Mouse (Mus musculus): Measurements from ENCODE around the gene Hoxa7.

Hoxa7 gene

GRCm38 (mm10) chr6:52221337-52221992 is at the start of gene Hoxa7:
TSS of gene Hoxa7 (minus strand) at chr6:52221854.
- peak; percentile 83 for DNase-seq (ENCODE audit: low spot score)

DNA sequence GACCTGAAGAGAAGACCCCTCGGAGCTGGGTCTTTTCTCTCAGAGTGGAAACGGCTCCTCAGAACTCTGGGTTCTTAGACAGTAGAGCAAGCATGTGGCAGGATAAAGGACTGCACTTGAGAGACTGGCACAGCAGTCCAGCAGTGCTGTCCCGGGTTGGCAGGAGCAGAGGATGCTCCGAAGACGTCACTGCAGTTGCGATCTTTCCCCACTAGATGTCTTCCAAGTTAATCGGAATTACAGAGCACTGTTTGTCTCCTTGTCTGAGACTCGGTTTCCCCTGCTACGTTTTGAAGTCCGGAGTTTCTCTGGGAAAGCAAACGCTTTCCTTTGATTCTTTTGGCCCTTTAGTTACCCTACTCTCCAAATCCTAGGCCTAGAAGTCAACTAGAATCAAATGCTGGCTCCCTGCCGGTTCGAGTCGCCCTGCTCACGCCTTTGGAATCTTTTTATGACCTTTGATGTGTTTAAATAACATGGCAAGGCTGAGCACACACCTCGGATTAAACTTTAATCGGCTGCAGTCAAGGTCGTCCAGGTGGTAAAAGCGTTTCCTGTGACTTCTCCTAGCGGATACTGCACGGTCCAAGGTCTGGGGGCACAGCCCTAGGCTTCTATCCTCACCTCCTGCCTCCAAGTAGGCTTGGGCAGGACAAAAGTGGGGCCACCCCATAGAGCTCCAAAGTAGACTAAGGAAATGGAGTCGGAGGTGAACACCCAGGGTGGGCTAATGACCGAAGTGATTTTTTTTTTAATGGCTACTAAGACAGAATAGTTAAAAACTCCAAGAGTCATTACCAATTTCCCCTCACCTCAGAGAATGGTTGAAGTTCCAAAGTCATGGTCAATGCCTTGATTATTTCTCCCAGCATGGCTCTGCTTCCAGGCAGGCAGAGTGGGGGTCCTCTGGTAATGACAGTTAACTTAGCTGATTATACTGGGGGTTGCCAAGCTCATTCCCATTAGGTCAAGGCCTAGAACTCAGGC is 49.1 kb upstream of the Hoxa7 start:
- no peak for DNase-seq (ENCODE audit: low spot score)

- DNase-seq (ENCODE audit: low spot score): no peak
Measured at GRCm38 (mm10) chr6:52268756-52269155, 47.1 kb upstream of the Hoxa7 start.

DNA sequence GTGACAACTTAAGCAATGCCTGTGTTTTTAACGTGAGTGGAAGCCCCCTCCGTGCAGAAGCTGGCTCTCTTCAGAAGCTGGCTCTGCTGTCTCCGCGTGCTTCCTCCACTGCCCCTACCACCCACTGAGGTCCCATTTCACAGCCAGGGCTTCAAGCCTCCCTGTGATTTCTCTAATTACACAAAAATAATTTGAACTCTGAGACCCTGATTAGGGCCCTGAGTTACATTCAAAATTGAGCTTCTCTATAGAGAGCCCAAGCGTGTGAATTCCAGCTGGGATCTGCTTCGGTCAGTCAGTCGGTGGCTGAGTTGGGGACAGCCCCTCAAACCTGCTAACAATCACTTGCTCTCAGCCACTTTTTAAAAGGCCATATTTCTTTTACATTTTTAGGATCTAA is 46.7 kb upstream of the Hoxa7 start:
- no peak for DNase-seq (ENCODE audit: low spot score)

- no peak for DNase-seq (ENCODE audit: low spot score)
Measured at GRCm38 (mm10) chr6:52267691-52268090, 46.0 kb upstream of the Hoxa7 start.

DNA sequence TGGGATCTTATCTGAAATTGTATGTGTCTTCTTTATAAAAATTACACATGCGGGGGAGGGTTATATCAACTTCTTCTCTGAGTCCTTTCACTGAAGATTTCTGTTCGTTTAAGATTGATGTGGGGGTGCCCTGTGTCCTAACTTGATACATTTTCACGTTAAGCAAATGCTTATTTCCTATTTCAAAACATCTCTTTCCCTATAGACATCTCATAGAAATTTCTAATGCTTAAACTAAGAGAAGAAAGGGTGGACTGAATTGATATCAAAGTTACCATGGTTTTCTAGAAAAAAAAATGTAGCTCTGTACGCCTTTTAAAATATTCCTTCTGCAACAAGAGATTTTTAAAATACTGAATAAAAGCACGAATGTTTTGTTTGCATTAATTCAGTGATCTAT is 45.6 kb upstream of the Hoxa7 start:
- no peak for DNase-seq (ENCODE audit: low spot score)

DNA sequence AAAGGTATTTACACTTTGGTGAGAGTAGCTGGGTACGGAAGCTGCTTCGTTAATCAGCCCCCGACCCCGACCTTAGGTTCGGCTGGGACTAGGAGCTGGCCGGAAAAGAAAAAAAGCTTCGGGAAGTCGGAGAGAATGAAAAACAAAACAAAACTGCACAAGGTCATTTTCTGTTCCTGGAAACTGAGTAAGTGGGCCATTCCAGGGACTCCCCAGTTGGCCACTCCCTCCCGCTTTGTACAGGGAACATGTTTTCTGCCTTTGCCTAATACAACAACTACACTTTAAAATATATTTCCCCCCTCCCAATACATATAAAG is 45.0 kb upstream of the Hoxa7 start:
- no peak for DNase-seq (ENCODE audit: low spot score)

DNA sequence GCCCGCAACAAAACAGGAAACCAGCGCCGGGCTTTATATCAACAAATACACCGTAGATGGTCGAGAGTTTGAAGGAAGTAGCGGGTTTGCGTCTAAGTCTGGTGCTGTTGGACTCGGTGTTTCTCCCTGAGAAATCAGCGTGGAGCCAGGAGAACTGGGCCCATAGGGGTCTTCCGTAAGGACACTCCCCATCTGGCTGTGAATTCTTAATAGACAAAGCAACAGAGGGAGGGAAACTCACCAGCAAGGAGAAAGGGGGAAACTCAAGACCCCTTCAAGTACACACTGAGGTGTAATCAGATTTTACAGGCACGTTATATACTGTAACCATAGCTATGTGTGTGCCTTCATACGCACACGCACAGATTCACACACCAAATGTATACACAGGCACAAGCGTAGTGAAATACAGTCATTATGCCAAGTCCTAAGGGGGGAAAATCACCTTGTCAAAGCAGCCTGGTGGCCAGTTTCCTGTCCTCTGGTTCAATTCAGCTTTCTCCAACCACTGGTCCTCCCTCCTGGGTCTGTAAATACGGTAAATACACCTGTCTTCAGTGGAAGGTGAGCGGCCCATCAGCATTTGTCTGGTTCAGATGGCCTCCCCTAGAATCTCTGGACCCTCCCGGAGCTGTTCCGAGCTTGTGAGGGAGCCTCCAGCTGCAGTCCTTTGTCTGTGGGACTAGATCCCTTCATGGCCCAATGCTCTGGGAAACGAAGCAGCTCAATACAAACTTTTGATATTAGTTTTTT is 44.4 kb upstream of the Hoxa7 start:
- DNase-seq (ENCODE audit: low spot score): no peak

DNA sequence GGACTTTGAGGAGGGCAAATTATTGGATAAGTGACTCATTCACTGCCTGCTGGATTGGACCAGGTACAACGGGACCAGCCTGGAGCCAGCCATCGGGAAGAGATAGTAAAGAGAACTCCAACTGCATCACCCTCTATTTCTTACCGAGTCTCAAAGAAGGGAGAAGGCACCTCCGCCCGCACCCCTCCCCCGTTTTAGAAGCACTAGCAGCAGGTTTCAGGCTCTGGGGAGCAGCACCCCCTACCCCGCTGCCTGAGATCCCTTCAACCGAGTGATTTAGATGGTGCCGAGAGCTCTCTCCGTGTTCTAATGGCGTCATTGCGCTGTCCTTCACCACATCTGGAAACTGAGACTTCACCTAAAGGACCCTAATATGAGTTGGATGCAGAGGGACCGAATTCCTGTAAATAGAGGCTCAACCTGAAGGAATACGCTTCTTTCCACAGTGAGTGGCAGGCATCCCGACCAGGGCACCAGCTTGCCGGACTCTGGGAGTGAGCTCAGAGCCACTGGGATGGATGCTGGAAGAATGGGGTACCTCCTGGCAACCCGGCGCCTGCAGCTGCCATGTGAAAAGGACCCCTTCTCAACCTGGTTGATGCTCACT is 43.8 kb upstream of the Hoxa7 start:
- DNase-seq (ENCODE audit: low spot score): no peak

DNA sequence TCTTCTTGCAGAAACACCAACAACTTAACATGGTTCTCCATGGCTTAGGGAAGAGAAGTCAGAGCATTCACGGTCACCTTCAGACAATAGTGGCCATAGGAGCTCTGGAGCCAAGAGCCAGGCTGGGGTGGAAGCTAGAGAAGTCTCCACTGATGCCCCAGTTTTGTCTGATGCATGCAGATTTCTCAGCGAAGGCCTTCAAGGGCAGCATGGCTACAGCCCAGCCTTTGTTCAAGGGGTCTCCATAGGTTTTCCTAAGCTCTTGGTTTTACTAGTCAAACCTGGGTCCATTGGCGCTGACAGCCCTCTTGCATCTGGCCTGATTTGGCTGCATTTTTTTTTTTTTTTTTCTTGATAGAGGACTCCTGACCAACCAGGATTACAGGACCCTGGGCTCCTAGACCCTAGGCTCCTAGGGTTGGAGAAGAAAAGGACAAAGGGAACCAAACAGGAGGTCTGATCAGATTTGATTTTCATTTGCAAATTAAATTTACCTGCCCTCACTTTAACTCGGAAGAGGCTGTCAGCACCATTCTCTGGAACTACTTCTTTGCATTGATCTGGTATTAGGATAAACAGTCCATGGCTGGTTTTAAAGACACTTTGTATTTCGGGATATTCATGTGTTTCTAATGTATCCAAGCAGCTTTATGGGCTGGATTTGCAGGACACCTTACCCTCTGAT is 42.6 kb upstream of the Hoxa7 start:
- no peak for DNase-seq (ENCODE audit: low spot score)

DNA sequence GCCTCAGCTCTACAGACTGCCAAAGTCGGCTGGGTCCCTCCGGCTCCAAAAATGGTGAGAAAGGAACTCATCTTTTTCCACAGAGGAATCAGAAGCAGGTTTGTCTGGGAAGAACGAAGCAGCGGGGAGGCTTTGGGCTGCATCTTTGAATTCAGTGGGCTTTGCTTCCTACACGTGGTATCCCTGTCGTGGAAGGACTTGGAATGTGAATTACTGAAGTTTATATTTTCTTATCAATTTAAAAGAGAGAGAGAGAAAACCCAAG is 41.6 kb upstream of the Hoxa7 start:
- DNase-seq (ENCODE audit: low spot score): no peak

DNA sequence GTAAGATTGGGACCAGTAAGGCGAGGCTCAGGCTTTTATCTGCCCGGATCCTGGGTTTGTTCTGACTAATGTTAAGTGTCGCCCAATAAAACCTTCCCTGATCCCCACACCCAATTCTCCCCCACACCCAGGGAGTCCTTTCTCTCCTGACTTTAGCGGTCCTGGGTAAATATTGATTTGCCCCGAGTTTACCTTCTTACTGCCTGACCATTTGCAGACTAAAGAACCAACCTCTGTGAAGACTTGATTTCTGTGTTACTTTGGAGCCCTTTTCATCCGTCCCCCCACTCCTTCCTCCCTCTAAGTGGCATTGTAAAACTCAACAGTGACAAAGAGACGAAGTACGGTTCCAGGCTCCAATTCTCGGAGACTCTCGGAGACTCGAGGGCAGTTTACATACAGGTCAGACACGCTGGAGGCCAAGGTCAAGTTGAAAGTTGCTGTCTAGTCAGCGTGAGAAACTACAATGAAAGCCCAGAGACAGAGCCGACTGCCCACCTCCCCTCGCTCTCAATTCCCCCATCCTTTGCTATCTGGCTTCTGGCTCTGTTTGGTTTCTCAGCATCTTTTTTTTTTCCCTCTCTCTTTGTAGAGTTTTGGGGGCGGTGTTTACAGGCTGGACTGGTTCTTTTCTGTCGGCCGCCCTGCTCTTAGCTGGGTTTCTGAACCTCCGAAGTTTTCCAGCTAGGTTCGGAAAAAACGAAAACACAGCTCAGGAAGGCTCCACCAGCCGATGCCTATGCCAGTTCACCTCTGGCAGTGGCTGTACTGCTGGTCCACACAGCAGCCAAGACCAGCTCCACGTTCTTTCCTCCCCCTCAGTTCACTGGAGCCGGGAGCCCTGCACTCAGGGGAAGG is 41.0 kb upstream of the Hoxa7 start:
- DNase-seq (ENCODE audit: low spot score): no peak

DNA sequence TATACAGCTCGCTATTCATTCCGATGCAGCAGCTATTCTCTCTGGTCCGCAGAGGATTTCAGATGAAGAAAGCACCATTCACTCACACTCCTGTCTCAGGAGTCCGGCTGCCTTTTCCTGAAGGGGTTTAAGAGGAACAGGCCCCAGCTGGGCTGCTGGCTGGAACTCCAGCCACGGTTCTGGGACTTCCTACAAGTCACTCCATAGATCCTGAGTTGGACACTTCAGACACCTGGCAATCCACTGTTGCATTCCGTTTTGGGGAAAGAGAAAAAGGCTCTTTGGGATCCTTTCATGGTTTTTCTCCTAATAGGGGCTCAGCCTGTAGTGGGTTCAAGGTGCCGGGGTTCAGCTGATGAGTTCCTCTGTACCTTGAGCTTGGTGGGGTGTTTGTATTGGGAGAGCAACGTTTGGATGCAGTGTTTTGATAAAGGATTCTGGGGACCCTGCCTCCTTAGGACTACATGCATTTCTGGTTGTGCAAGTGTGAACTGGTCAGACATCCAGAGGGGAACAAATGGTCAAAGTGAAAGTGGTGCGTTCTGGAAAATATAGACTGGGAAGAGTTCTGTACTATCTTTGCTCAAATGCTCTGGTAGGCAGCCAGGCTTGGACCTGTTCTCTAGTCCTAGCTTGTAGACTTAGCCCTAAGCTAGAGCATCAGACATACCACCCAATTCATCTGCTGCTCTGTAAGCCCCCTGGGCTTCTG is 40.3 kb upstream of the Hoxa7 start:
- DNase-seq (ENCODE audit: low spot score): no peak

DNA sequence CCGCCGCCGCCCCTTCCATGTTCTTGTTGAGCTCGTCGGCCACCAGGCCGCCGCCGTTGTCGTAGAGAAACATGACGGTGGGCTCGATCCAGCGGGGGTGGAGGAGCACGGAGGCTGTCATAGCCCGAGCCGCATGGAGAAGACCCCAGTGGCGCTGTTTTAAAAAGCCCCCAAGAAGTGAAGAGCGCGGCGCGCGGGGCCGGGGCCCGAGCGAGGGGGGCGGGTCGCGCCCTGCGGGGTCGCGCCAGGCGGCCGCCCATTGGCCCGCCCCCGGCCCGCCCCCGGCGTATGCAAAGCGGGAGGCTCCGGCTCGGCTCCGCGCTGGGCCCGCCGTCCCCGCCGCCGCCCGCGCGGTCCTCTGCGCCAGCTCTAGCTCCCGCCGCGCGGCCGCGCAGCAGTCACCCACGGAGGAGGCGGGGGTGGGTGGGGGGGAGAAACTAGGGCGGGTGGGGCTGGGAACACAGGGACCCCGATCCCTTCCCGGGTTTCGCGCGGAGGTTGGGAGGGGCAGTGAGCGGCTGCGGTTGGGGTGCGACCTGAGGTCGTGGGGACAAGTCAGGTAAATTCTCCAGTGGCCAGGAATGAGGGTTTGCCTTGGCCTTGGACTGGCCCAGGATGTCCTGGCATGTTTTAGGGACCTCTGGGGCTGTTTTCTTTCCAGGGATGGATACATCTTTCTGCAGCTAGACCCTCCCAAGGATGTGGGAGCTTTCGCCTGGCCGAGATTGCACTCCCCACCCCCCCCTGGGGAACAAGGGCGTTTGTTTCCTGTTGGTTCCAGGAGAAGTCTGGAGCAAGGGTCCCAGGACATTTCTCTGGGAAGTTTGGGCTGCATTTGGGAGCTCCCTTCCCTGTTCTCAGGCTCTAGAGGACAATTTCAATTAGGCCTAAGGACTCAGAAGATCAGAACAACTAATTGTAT is 39.3 kb upstream of the Hoxa7 start, which contains the start of gene Hoxa13:
TSS of gene Hoxa13 (minus strand) at position 227 of the 922 bp plus-strand sequence.
- DNase-seq (ENCODE audit: low spot score): no peak

DNA sequence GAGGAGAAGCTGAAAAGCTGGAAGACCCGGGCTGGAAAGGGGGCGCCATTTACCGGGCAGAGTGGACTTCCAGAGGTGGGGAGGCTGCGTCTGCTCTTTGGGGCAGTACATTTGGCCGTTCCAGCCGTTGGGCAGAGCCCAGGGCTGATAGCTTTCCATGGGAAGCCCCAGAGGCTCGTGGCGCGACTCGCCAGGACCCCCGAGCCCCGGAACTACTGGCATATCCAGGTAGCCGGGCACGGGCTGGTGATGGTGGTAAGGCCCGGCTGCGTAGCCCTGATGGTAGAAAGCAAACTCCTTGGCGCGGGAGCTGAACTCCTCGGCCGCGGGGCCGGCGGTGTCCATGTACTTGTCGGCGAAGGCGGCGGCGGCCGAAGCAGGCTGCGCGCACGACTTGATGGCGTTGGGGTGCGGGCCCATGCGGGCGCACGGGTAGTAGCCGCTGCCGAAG is 38.2 kb upstream of the Hoxa7 start:
- no peak for DNase-seq (ENCODE audit: low spot score)

- no peak for DNase-seq (ENCODE audit: low spot score)
Measured at GRCm38 (mm10) chr6:52259081-52259790, 37.6 kb upstream of the Hoxa7 start.

GRCm38 (mm10) chr6:52256956-52257355 is 35.3 kb upstream of the Hoxa7 start:
- DNase-seq (ENCODE audit: low spot score): no peak
